Mouse (Mus musculus): Measurements from ENCODE around the gene Amotl1.
"Not testable (repeated sequence)": the region's sequence is repeated elsewhere in the genome, so short reads cannot be mapped to it uniquely, and the experiment has no call there.

Amotl1 gene

GRCm38 (mm10) chr9:14644956-14645355, at the start of gene Amotl1:
Gene Amotl1, minus strand, starts transcription at chr9:14645056.
- no peak for DNase-seq (ENCODE audit: extremely low read depth, insufficient read length, low spot score)

- DNase-seq (ENCODE audit: extremely low read depth, insufficient read length, low spot score) = no peak
Measured at GRCm38 (mm10) chr9:14689376-14690108, 44.7 kb upstream of the Amotl1 start.

GRCm38 (mm10) chr9:14684363-14684762, 39.5 kb upstream of the Amotl1 start:
- no peak for DNase-seq (ENCODE audit: extremely low read depth, insufficient read length, low spot score)

GRCm38 (mm10) chr9:14682741-14683140, 37.9 kb upstream of the Amotl1 start:
- no peak for DNase-seq (ENCODE audit: extremely low read depth, insufficient read length, low spot score)

- DNase-seq (ENCODE audit: extremely low read depth, insufficient read length, low spot score) = no peak
Measured at GRCm38 (mm10) chr9:14680584-14680983, 35.7 kb upstream of the Amotl1 start.

GRCm38 (mm10) chr9:14675707-14676691, 31.1 kb upstream of the Amotl1 start:
- DNase-seq (ENCODE audit: extremely low read depth, insufficient read length, low spot score) = no peak

GRCm38 (mm10) chr9:14674506-14674905, 29.6 kb upstream of the Amotl1 start:
- no peak for DNase-seq (ENCODE audit: extremely low read depth, insufficient read length, low spot score)

GRCm38 (mm10) chr9:14673109-14673508, 28.3 kb upstream of the Amotl1 start:
- DNase-seq (ENCODE audit: extremely low read depth, insufficient read length, low spot score) = no peak

GRCm38 (mm10) chr9:14671965-14672364, 27.1 kb upstream of the Amotl1 start:
- not testable (repeated sequence) for DNase-seq (ENCODE audit: extremely low read depth, insufficient read length, low spot score)

GRCm38 (mm10) chr9:14668382-14668781, 23.5 kb upstream of the Amotl1 start:
- DNase-seq (ENCODE audit: extremely low read depth, insufficient read length, low spot score) = no peak

- no peak for DNase-seq (ENCODE audit: extremely low read depth, insufficient read length, low spot score)
Measured at GRCm38 (mm10) chr9:14666071-14666470, 21.2 kb upstream of the Amotl1 start.

- no peak for DNase-seq (ENCODE audit: extremely low read depth, insufficient read length, low spot score)
Measured at GRCm38 (mm10) chr9:14663591-14663990, 18.7 kb upstream of the Amotl1 start.

- no peak for DNase-seq (ENCODE audit: extremely low read depth, insufficient read length, low spot score)
Measured at GRCm38 (mm10) chr9:14662876-14663275, 18.0 kb upstream of the Amotl1 start.

GRCm38 (mm10) chr9:14662138-14662537, 17.3 kb upstream of the Amotl1 start:
- DNase-seq (ENCODE audit: extremely low read depth, insufficient read length, low spot score) = no peak

- DNase-seq (ENCODE audit: extremely low read depth, insufficient read length, low spot score) = no peak
Measured at GRCm38 (mm10) chr9:14657926-14658325, 13.1 kb upstream of the Amotl1 start.

GRCm38 (mm10) chr9:14654010-14654409, 9.2 kb upstream of the Amotl1 start:
- DNase-seq (ENCODE audit: extremely low read depth, insufficient read length, low spot score) = no peak

GRCm38 (mm10) chr9:14652761-14653160, 7.9 kb upstream of the Amotl1 start:
- DNase-seq (ENCODE audit: extremely low read depth, insufficient read length, low spot score) = no peak

- DNase-seq (ENCODE audit: extremely low read depth, insufficient read length, low spot score) = no peak
Measured at GRCm38 (mm10) chr9:14647849-14648248, 3.0 kb upstream of the Amotl1 start.

- DNase-seq (ENCODE audit: extremely low read depth, insufficient read length, low spot score) = no peak
Measured at GRCm38 (mm10) chr9:14646641-14647040, 1.8 kb upstream of the Amotl1 start.

- no peak for DNase-seq (ENCODE audit: extremely low read depth, insufficient read length, low spot score)
Measured at GRCm38 (mm10) chr9:14646061-14646460, 1.2 kb upstream of the Amotl1 start.

GRCm38 (mm10) chr9:14643328-14643727, 1.5 kb downstream of the Amotl1 start:
- DNase-seq (ENCODE audit: extremely low read depth, insufficient read length, low spot score) = no peak
